Mouse (Mus musculus) ES-Bruce4 (cell line): Measurements from ENCODE around the gene Cpeb1.

ENCODE experiments used
- CTCF ChIP-seq: IDR thresholded peaks from one replicate; pipeline ENCODE4 v1.8.1; 2011; ENCODE audit warnings: low read depth, low read length
- EP300 ChIP-seq: IDR thresholded peaks from 2 replicates; pipeline ENCODE4 v1.6.1; 2011; ENCODE audit warnings: low read depth, low read length; ENCODE audit not compliant: insufficient read depth
- POLR2A ChIP-seq: IDR thresholded peaks from one replicate; pipeline ENCODE4 v1.8.1; 2011; ENCODE audit warnings: low read length; ENCODE audit not compliant: insufficient read depth

- TF ChIP-seq CTCF (no peak), POLR2A (no peak), EP300 (no peak)
Observed at GRCm38 (mm10) chr7:81298206-81298605, 157.1 kb downstream of the Cpeb1 start.
